Mouse (Mus musculus) embryonic fibroblast, embryonic 13.5 days (primary cell): ENCODE measurements around the gene Itih2.

Source experiments
- CTCF ChIP-seq: IDR thresholded peaks from 2 replicates; pipeline ENCODE4 v1.5.1; 2011; ENCODE audit warnings: mild to moderate bottlenecking, control low read depth, low read length, moderate library complexity, borderline replicate concordance; ENCODE audit not compliant: insufficient read depth
- POLR2A ChIP-seq: IDR thresholded peaks from 2 replicates; pipeline ENCODE4 v1.6.1; 2011; ENCODE audit warnings: low read depth, mild to moderate bottlenecking, control low read depth, low read length, moderate library complexity

DNA sequence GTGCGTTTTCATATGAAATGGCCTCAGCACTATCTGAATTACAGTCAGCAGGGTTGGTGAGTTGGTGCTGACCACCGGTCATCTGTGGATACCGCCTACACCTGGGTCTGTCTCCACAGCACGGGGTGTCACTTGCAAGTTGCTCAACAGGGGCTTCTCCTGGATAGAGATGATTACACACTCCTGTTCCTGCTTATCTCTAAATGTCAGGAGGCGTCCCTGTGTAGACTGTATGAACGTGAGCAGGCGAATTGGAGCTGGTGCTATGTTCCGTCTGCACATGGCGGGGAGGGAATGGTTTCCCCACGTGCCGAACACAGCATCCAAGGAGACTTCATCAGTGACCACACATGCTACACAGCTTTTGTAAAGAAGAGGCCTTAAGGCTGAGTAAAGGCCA lies 36.1 kb upstream of the Itih2 start:
- TF ChIP-seq CTCF: no peak
- no peak for TF ChIP-seq POLR2A
